Mouse (Mus musculus) lung, adult 2 months (tissue): Measurements from ENCODE around the gene Camta1.

ENCODE experiments used
- CTCF ChIP-seq: fragments of 200-500 bp; IDR thresholded peaks from 2 replicates; pipeline ENCODE4 v1.5.1; 2011; ENCODE audit warnings: mild to moderate bottlenecking, low read length, control low read depth; ENCODE audit not compliant: insufficient read depth
- POLR2A ChIP-seq: fragments of 200-500 bp; IDR thresholded peaks from 2 replicates; pipeline ENCODE4 v1.6.1; 2011; ENCODE audit warnings: low read depth, mild to moderate bottlenecking, control low read depth, low read length, borderline replicate concordance; ENCODE audit errors: extremely low read depth

DNA sequence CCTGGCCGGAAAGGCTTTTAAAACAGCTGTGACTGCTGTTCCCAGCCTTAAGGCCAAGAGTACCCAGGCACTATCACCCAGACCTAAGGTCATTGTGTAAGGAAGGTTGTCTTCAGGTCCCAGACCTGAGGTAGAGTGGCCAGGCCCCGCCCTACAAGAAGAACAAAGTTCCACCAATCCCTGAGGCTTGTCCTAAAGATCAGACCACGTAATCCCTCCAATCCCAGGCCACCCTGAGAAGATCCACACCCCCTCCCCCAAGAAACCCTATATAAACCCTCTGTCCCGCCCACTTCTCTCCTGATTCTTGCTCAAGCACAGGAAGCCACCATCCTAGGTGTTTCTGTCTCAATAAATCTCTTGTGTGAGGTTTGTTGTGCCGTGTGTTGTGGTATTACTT is 981.3 kb downstream of the Camta1 start:
- TF ChIP-seq CTCF (no peak), POLR2A (no peak)
